Mouse (Mus musculus) intestine, postnatal 0 days (tissue): Measurements from ENCODE around the gene Wwc1. TPM values are rescaled to one million over a fixed set of nuclear protein-coding genes. Genes with fewer than 3 reads are reported as not detected.
"Not testable (repeated sequence)": the region's sequence is repeated elsewhere in the genome, so short reads cannot be mapped to it uniquely, and the experiment has no call there.

ENCODE experiments used
- ATAC-seq: fragments of 200-750 bp; cut with Nextera tagmentation; 2 replicates; pipeline ENCODE4 v1.8.0; 2017; ENCODE audit warnings: mild to moderate bottlenecking, moderate TSS enrichment, moderate library complexity
- H3K27ac ChIP-seq: fragments of 300-500 bp; sonication (generic); 2 replicates; pipeline ENCODE4 v1.5.1; 2014; ENCODE audit warnings: mild to moderate bottlenecking, low read depth, low read length, moderate library complexity
- H3K27me3 ChIP-seq: fragments of 300-500 bp; sonication (generic); replicated peaks from 2 replicates; pipeline ENCODE4 v1.6.1; 2014; ENCODE audit warnings: low read length, mixed read lengths; ENCODE audit not compliant: control insufficient read depth, insufficient read depth
- H3K36me3 ChIP-seq: fragments of 300-500 bp; sonication (generic); 2 replicates; pipeline ENCODE4 v1.6.1; 2014; ENCODE audit warnings: mild to moderate bottlenecking, moderate library complexity; ENCODE audit not compliant: control insufficient read depth, insufficient read depth
- H3K4me1 ChIP-seq: fragments of 300-500 bp; sonication (generic); replicated peaks from 2 replicates; pipeline ENCODE4 v1.6.1; 2014; ENCODE audit warnings: antibody characterized with exemption, low read length, mixed read lengths; ENCODE audit not compliant: control insufficient read depth, insufficient read depth
- H3K4me2 ChIP-seq: fragments of 300-500 bp; sonication (generic); replicated peaks from 2 replicates; pipeline ENCODE4 v1.6.1; 2014; ENCODE audit warnings: low read depth, mild to moderate bottlenecking, moderate library complexity
- H3K4me3 ChIP-seq: fragments of 300-500 bp; sonication (generic); 2 replicates; pipeline ENCODE4 v1.5.1; 2014; ENCODE audit warnings: low read depth, low read length
- H3K9ac ChIP-seq: fragments of 300-500 bp; sonication (generic); 2 replicates; pipeline ENCODE4 v1.6.1; 2014; ENCODE audit warnings: mild to moderate bottlenecking, low read depth, low read length
- H3K9me3 ChIP-seq: fragments of 300-500 bp; sonication (generic); 2 replicates; pipeline ENCODE4 v1.6.1; 2016; ENCODE audit warnings: mixed run types; ENCODE audit not compliant: control insufficient read depth
- CTCF ChIP-seq: sonication (generic); IDR thresholded peaks from 2 replicates; pipeline ENCODE4 v1.5.1; 2016; ENCODE audit warnings: low read depth, mild to moderate bottlenecking, control low read depth, antibody characterized with exemption, moderate library complexity
- WGBS: fragments of 180-500 bp; shearing (Covaris S2); extraction: QIAGEN DNeasy Blood & Tissue Kit; methylation state at CpG from one replicate; pipeline ENCODE4 v1.1.7; 2014; 5-methylcytosine and 5-hydroxymethylcytosine counted together
- polyA plus RNA-seq: library from polyadenylated mRNA; unstranded; fragments of >200 nt; fragmentation: Nextera tagmentation; extraction: Ambion mirVana; gene quantifications from 2 replicates; pipeline ENCODE4 v1.2.1, GENCODE M21; 2015

The Wwc1 gene
- polyA plus RNA-seq, 1 experiment from 2014 or later = 16.1 TPM

GRCm38 (mm10) chr11:35841738-35842325 is 138.5 kb downstream of the Wwc1 start:
- H3K4me2 ChIP-seq = no peak overlapping the region
- no peaks in the 10 kb centered on the region for H3K9me3 ChIP-seq
- no peak overlapping the region for H3K9ac ChIP-seq
- no peak overlapping the region for H3K27ac ChIP-seq
- peaks cover 17% of the 10 kb centered on the region; the same call in 1 of the 2 replicates for H3K36me3 ChIP-seq
- WGBS = 91% methylated on average over 21 of the region's 21 CpGs
- H3K4me3 ChIP-seq = no peak overlapping the region
- no peak for TF ChIP-seq CTCF
- no peaks in the 10 kb centered on the region for H3K4me1 ChIP-seq
- ATAC-seq = no peak
- no peaks in the 10 kb centered on the region for H3K27me3 ChIP-seq

- not testable (repeated sequence) for H3K27ac ChIP-seq, ATAC-seq
- 94% methylated on average over 4 of the region's 4 CpGs for WGBS
These were observed 139.5 kb downstream of the Wwc1 start for GRCm38 (mm10) chr11:35840806-35841205.

GRCm38 (mm10) chr11:35840282-35840681 is 140.0 kb downstream of the Wwc1 start:
- H3K36me3 ChIP-seq = peaks cover 17% of the 10 kb centered on the region; the same call in 1 of the 2 replicates
- H3K4me2 ChIP-seq = no peak overlapping the region
- no peaks in the 10 kb centered on the region for H3K4me1 ChIP-seq
- WGBS = 77% methylated on average over 7 of the region's 7 CpGs
- no peak overlapping the region for H3K27ac ChIP-seq
- no peak overlapping the region for H3K4me3 ChIP-seq
- H3K27me3 ChIP-seq = no peaks in the 10 kb centered on the region
- no peaks in the 10 kb centered on the region for H3K9me3 ChIP-seq
- no peak overlapping the region for H3K9ac ChIP-seq
- TF ChIP-seq CTCF = peak; percentile 67
- no peak for ATAC-seq

More at GRCm38 (mm10) chr11:35840806-35841205, 139.5 kb downstream of the Wwc1 start:
- not testable (repeated sequence) for H3K4me3 ChIP-seq, H3K27me3 ChIP-seq, H3K9ac ChIP-seq, H3K4me2 ChIP-seq, H3K4me1 ChIP-seq, H3K9me3 ChIP-seq
- H3K36me3 ChIP-seq = peaks cover 17% of the 10 kb centered on the region; the same call in 1 of the 2 replicates

- no peaks in the 10 kb centered on the region for H3K4me1 ChIP-seq
- TF ChIP-seq CTCF = no peak
- no peaks in the 10 kb centered on the region for H3K27me3 ChIP-seq
- H3K9ac ChIP-seq = peak overlapping the region; percentile 40; the same call in 1 of the 2 replicates
- H3K9me3 ChIP-seq = no peaks in the 10 kb centered on the region
- peaks cover 17% of the 10 kb centered on the region; the same call in 1 of the 2 replicates for H3K36me3 ChIP-seq
- peak overlapping the region; percentile 64 for H3K4me2 ChIP-seq
- H3K4me3 ChIP-seq = peak overlapping the region; percentile 26; the same call in 1 of the 2 replicates
- ATAC-seq = peak; percentile 26; the same call in 1 of the 2 replicates
- 26% methylated on average over 28 of the region's 28 CpGs for WGBS
- H3K27ac ChIP-seq = no peak overlapping the region
These were observed 141.7 kb downstream of the Wwc1 start for GRCm38 (mm10) chr11:35838345-35839338.

- H3K9me3 ChIP-seq = no peaks in the 10 kb centered on the region
- no peak for ATAC-seq
- no peak overlapping the region for H3K27ac ChIP-seq
- no peak overlapping the region for H3K4me3 ChIP-seq
- peak overlapping the region; percentile 64; the same call in 1 of the 2 replicates for H3K4me2 ChIP-seq
- TF ChIP-seq CTCF = peak; percentile 20; the same call in 1 of the 2 replicates
- no peaks in the 10 kb centered on the region for H3K27me3 ChIP-seq
- no peak overlapping the region for H3K9ac ChIP-seq
- 75% methylated on average over 5 of the region's 5 CpGs for WGBS
- no peaks in the 10 kb centered on the region for H3K4me1 ChIP-seq
- H3K36me3 ChIP-seq = peaks cover 17% of the 10 kb centered on the region; the same call in 1 of the 2 replicates
These were observed 142.9 kb downstream of the Wwc1 start for GRCm38 (mm10) chr11:35837156-35838126.
